In genomic region chr2:125412351-125412750, GRCm38 (mm10) we compare ENCODE assay signal across 17 mouse cellular contexts.
A peak's percentile ranks its signal among the peaks of the same experiment; 100 is the strongest.
DNase-seq lines count a peak whose midpoint lies in the region; ATAC-seq and TF ChIP-seq lines count a peak whose summit lies in the region.
"Had no signal": no experiment of that assay in that cellular context is flagged by ENCODE, and none has a peak within 500 bp of the region (broad histone marks: within the 10 kb centered on the region; RNA-seq: fewer than 3 reads in every experiment).

No protein-coding gene starts in this region.

- no peak overlapping the region for H3K4me2 ChIP-seq in intestine, embryonic 14.5 days (ENCODE audit: low read length)
- no peak overlapping the region for H3K4me2 ChIP-seq in intestine, embryonic 15.5 days (replicated peaks)
- H3K4me2 ChIP-seq in heart, postnatal 0 days (ENCODE audit: low read depth, low read length), result no peak overlapping the region
- H3K4me2 ChIP-seq in forebrain, embryonic 16.5 days (ENCODE audit: low read length), result no peak overlapping the region
- H3K4me2 ChIP-seq in hindbrain, embryonic 14.5 days (replicated peaks), result no peak overlapping the region
- H3K4me2 ChIP-seq: liver, embryonic 13.5 days; neural tube, embryonic 13.5 days had no signal

- H3K79me2 ChIP-seq in heart, adult 2 months (replicated peaks; ENCODE audit: control insufficient read depth, insufficient read depth, low read length), result no peaks in the 10 kb centered on the region

- DNase-seq in intestine, embryonic 14.5 days (ENCODE audit: low spot score), result no peak
- peak; percentile 26 for DNase-seq in ES-E14 (ENCODE audit: low read depth, low spot score)
- DNase-seq in heart, adult 2 months, result peak; percentile 38 to 56
- no peak for DNase-seq in heart, postnatal 0 days (ENCODE audit: low spot score)
- DNase-seq in cerebellum, postnatal 4 days (ENCODE audit: low spot score in 2 of 2), result no peak
- no peak for DNase-seq in hindbrain, embryonic 14.5 days (ENCODE audit: low spot score)
- DNase-seq: cerebellum, adult 11 months; forebrain, postnatal 0 days; kidney, adult 18-20 months; kidney, postnatal 36 days; liver, embryonic 13.5 days had no signal

- 83% methylated on average over 15 of the region's 15 CpGs for WGBS in intestine, embryonic 14.5 days
- WGBS in intestine, embryonic 15.5 days, result 85% methylated on average over 15 of the region's 15 CpGs
- 56% methylated on average over 15 of the region's 15 CpGs for WGBS in heart, adult 2 months
- 76% methylated on average over 15 of the region's 15 CpGs for WGBS in heart, postnatal 0 days
- WGBS in forebrain, embryonic 16.5 days, result 94% methylated on average over 15 of the region's 15 CpGs
- 96% methylated on average over 15 of the region's 15 CpGs for whole genome bisulfite sequencing in hindbrain, embryonic 14.5 days

- H3K27ac ChIP-seq in intestine, embryonic 14.5 days (ENCODE audit: low read depth), result peak overlapping the region; percentile 24; the same call in 1 of the 2 replicates
- H3K27ac ChIP-seq in intestine, embryonic 15.5 days, result no peak overlapping the region
- no peak overlapping the region for H3K27ac ChIP-seq in ES-E14 (ENCODE audit: insufficient read depth, low read depth, low read length, poor library complexity, severe bottlenecking)
- peak overlapping the region; percentile 86 for H3K27ac ChIP-seq in heart, adult 2 months
- H3K27ac ChIP-seq in heart, postnatal 0 days (ENCODE audit: low read depth), result peak overlapping the region; percentile 54
- no peak overlapping the region for H3K27ac ChIP-seq in forebrain, embryonic 16.5 days (ENCODE audit: low read length)
- H3K27ac ChIP-seq in hindbrain, embryonic 14.5 days, result no peak overlapping the region
- H3K27ac ChIP-seq: liver, embryonic 13.5 days; neural tube, embryonic 13.5 days had no signal

- intact Hi-C loops in heart, adult 2 months (cut with DNase I), result loop anchor here (5.0 kb wide), 2 partner anchors 40 to 95 kb away; partner anchors contain the start of genes Fbn1 and Gm9913

- no peaks in the 10 kb centered on the region for H3K4me1 ChIP-seq in intestine, embryonic 14.5 days (replicated peaks; ENCODE audit: control insufficient read depth, insufficient read depth, low read length)
- no peaks in the 10 kb centered on the region for H3K4me1 ChIP-seq in intestine, embryonic 15.5 days (replicated peaks)
- no peaks in the 10 kb centered on the region for H3K4me1 ChIP-seq in ES-E14 (ENCODE audit: control insufficient read depth in 2 of 2, insufficient read depth in 2 of 2, low read length in 2 of 2, poor library complexity in 1 of 2)
- peaks cover 4% of the 10 kb centered on the region for H3K4me1 ChIP-seq in heart, adult 2 months (ENCODE audit: control insufficient read depth, insufficient read depth, low read length)
- no peaks in the 10 kb centered on the region for H3K4me1 ChIP-seq in heart, postnatal 0 days (ENCODE audit: control insufficient read depth, insufficient read depth)
- H3K4me1 ChIP-seq in forebrain, embryonic 16.5 days (replicated peaks; ENCODE audit: control insufficient read depth, insufficient read depth, low read length), result no peaks in the 10 kb centered on the region
- H3K4me1 ChIP-seq in hindbrain, embryonic 14.5 days (replicated peaks; ENCODE audit: control insufficient read depth, insufficient read depth, low read length), result no peaks in the 10 kb centered on the region
- H3K4me1 ChIP-seq: liver, embryonic 13.5 days; neural tube, embryonic 13.5 days had no signal

- no peak for ATAC-seq in intestine, embryonic 14.5 days (replicated peaks; ENCODE audit: low FRiP score, low TSS enrichment, low read depth)
- no peak for ATAC-seq in intestine, embryonic 15.5 days
- ATAC-seq in heart, postnatal 0 days (ENCODE audit: insufficient read depth, low read depth), result no peak
- ATAC-seq in forebrain, embryonic 16.5 days, result no peak
- no peak for ATAC-seq in hindbrain, embryonic 14.5 days (ENCODE audit: low FRiP score)
- ATAC-seq: activated CD4-positive, CD25-positive, alpha-beta regulatory T cell, adult 4 months; forebrain, postnatal 0 days; lung, postnatal 0 days had no signal

- H3K9me3 ChIP-seq in intestine, embryonic 14.5 days (ENCODE audit: control insufficient read depth, low read length), result no peaks in the 10 kb centered on the region
- no peaks in the 10 kb centered on the region for H3K9me3 ChIP-seq in intestine, embryonic 15.5 days
- H3K9me3 ChIP-seq in ES-E14 (ENCODE audit: control insufficient read depth, insufficient read depth, low read depth, low read length), result no peaks in the 10 kb centered on the region
- no peaks in the 10 kb centered on the region for H3K9me3 ChIP-seq in heart, postnatal 0 days (replicated peaks; ENCODE audit: control insufficient read depth, low read length)
- H3K9me3 ChIP-seq in forebrain, embryonic 16.5 days (ENCODE audit: control insufficient read depth, low read length), result no peaks in the 10 kb centered on the region
- H3K9me3 ChIP-seq in hindbrain, embryonic 14.5 days (ENCODE audit: control insufficient read depth, low read length), result no peaks in the 10 kb centered on the region
- H3K9me3 ChIP-seq: liver, embryonic 13.5 days; megakaryocyte, embryonic 14.5 days; neural tube, embryonic 13.5 days had no signal

- no peak overlapping the region for H3K4me3 ChIP-seq in intestine, embryonic 14.5 days (ENCODE audit: low read depth, low read length)
- H3K4me3 ChIP-seq in intestine, embryonic 15.5 days (replicated peaks), result no peak overlapping the region
- peak overlapping the region; percentile 11 to 38; a peak in 3 of 4 replicates for H3K4me3 ChIP-seq in ES-E14 (ENCODE audit: insufficient read depth in 1 of 2, low read depth in 1 of 2, low read length in 2 of 2, poor library complexity in 1 of 2, severe bottlenecking in 1 of 2)
- H3K4me3 ChIP-seq in heart, adult 2 months, result no peak overlapping the region
- H3K4me3 ChIP-seq in heart, postnatal 0 days (ENCODE audit: low read depth, low read length), result no peak overlapping the region
- no peak overlapping the region for H3K4me3 ChIP-seq in forebrain, embryonic 16.5 days (replicated peaks; ENCODE audit: low read length)
- no peak overlapping the region for H3K4me3 ChIP-seq in hindbrain, embryonic 14.5 days (replicated peaks; ENCODE audit: low read length)
- H3K4me3 ChIP-seq: liver, embryonic 13.5 days; megakaryocyte, embryonic 14.5 days; neural tube, embryonic 13.5 days had no signal

- H3K27me3 ChIP-seq in intestine, embryonic 14.5 days (replicated peaks; ENCODE audit: control insufficient read depth, insufficient read depth, low read length), result no peaks in the 10 kb centered on the region
- no peaks in the 10 kb centered on the region for H3K27me3 ChIP-seq in intestine, embryonic 15.5 days (replicated peaks)
- no peaks in the 10 kb centered on the region for H3K27me3 ChIP-seq in heart, adult 2 months (ENCODE audit: control insufficient read depth, insufficient read depth, low read length)
- no peaks in the 10 kb centered on the region for H3K27me3 ChIP-seq in heart, postnatal 0 days (ENCODE audit: control insufficient read depth, insufficient read depth, low read length)
- no peaks in the 10 kb centered on the region for H3K27me3 ChIP-seq in forebrain, embryonic 16.5 days (replicated peaks; ENCODE audit: control insufficient read depth, insufficient read depth, low read length)
- no peaks in the 10 kb centered on the region for H3K27me3 ChIP-seq in hindbrain, embryonic 14.5 days (ENCODE audit: control insufficient read depth, insufficient read depth, low read length)
- H3K27me3 ChIP-seq: liver, embryonic 13.5 days; megakaryocyte, embryonic 14.5 days; neural tube, embryonic 13.5 days had no signal

- H3K9ac ChIP-seq in intestine, embryonic 14.5 days (ENCODE audit: low read length), result no peak overlapping the region
- H3K9ac ChIP-seq in intestine, embryonic 15.5 days, result no peak overlapping the region
- H3K9ac ChIP-seq in ES-E14 (ENCODE audit: insufficient read depth, low read depth, low read length, poor library complexity, severe bottlenecking), result peak overlapping the region; percentile 7; the same call in 1 of the 2 replicates
- peak overlapping the region; percentile 15; the same call in 1 of the 2 replicates for H3K9ac ChIP-seq in heart, adult 2 months (ENCODE audit: low read depth, low read length)
- H3K9ac ChIP-seq in heart, postnatal 0 days (replicated peaks; ENCODE audit: low read depth, low read length), result no peak overlapping the region
- H3K9ac ChIP-seq in forebrain, embryonic 16.5 days (replicated peaks; ENCODE audit: low read depth, low read length), result no peak overlapping the region
- H3K9ac ChIP-seq in hindbrain, embryonic 14.5 days, result no peak overlapping the region
- H3K9ac ChIP-seq: forebrain, postnatal 0 days; liver, embryonic 13.5 days; neural tube, embryonic 13.5 days had no signal

- H3K36me3 ChIP-seq in intestine, embryonic 14.5 days (ENCODE audit: control insufficient read depth, insufficient read depth, low read length), result no peaks in the 10 kb centered on the region; the same call in 1 of the 2 replicates
- no peaks in the 10 kb centered on the region for H3K36me3 ChIP-seq in intestine, embryonic 15.5 days
- no peaks in the 10 kb centered on the region for H3K36me3 ChIP-seq in ES-E14 (ENCODE audit: control insufficient read depth, insufficient read depth, low read length, poor library complexity, severe bottlenecking)
- peaks cover 6% of the 10 kb centered on the region for H3K36me3 ChIP-seq in heart, adult 2 months (ENCODE audit: control insufficient read depth, insufficient read depth, low read length)
- no peaks in the 10 kb centered on the region for H3K36me3 ChIP-seq in heart, postnatal 0 days (replicated peaks; ENCODE audit: control insufficient read depth, insufficient read depth, low read length)
- no peaks in the 10 kb centered on the region for H3K36me3 ChIP-seq in forebrain, embryonic 16.5 days (ENCODE audit: control insufficient read depth, insufficient read depth)
- no peaks in the 10 kb centered on the region for H3K36me3 ChIP-seq in hindbrain, embryonic 14.5 days (replicated peaks; ENCODE audit: control insufficient read depth, insufficient read depth)
- H3K36me3 ChIP-seq: liver, embryonic 13.5 days; neural tube, embryonic 13.5 days had no signal

- no peak for TF ChIP-seq POLR2A in heart, adult 2 months (IDR thresholded peaks at IDR 0.05; ENCODE audit: insufficient read depth, low read depth, low read length)

- no peak for TF ChIP-seq CTCF in heart, adult 2 months (IDR thresholded peaks at IDR 0.05)
- no peak for TF ChIP-seq CTCF in heart, postnatal 0 days (IDR thresholded peaks at IDR 0.05; ENCODE audit: low read depth)

- no peak for TF ChIP-seq EP300 in heart, adult 2 months (IDR thresholded peaks at IDR 0.05; ENCODE audit: insufficient read depth, low read depth, low read length)
- no peak for TF ChIP-seq EP300 in heart, postnatal 0 days (IDR thresholded peaks at IDR 0.05; ENCODE audit: low read depth)

- in situ Hi-C loops in ES-E14 (cut with MboI; ENCODE audit: low sequenced_read_pairs in 2 of 2, unreplicated experiment in 2 of 2), result no loop called here

TF ChIP-seq in ES-E14, 5 proteins besides CTCF, POLR2A, EP300 and RAD21:
- TF ChIP-seq ZNF384 (IDR thresholded peaks at IDR 0.05; ENCODE audit: low read depth, low read length), result no peak
- TF ChIP-seq ZC3H11A (IDR thresholded peaks at IDR 0.05; ENCODE audit: borderline replicate concordance, low read depth, low read length), result no peak
- no peak for TF ChIP-seq HCFC1 (IDR thresholded peaks at IDR 0.05; ENCODE audit: borderline replicate concordance, insufficient read depth, low read length)
- TF ChIP-seq MAFK (IDR thresholded peaks at IDR 0.05; ENCODE audit: insufficient read depth, low read depth, low read length), result no peak
- TF ChIP-seq CHD2 (IDR thresholded peaks at IDR 0.05; ENCODE audit: low read depth, low read length), result no peak

Comparison
In these comparisons a context has a peak if more than half of its experiments do, and no peak if none do; other contexts are left out.
1. DNase-seq: peak in ES-E14 (single experiment) and heart, adult 2 months (2 of 2); none in intestine, embryonic 14.5 days (single experiment), heart, postnatal 0 days (single experiment), cerebellum, postnatal 4 days (0 of 2) and hindbrain, embryonic 14.5 days (single experiment).
2. H3K27ac ChIP-seq: peak in intestine, embryonic 14.5 days (single experiment), heart, adult 2 months (single experiment) and heart, postnatal 0 days (single experiment); none in intestine, embryonic 15.5 days (single experiment), ES-E14 (single experiment), forebrain, embryonic 16.5 days (single experiment) and hindbrain, embryonic 14.5 days (single experiment).
3. H3K9ac ChIP-seq: peak in ES-E14 (single experiment) and heart, adult 2 months (single experiment); none in intestine, embryonic 14.5 days (single experiment), intestine, embryonic 15.5 days (single experiment), heart, postnatal 0 days (single experiment), forebrain, embryonic 16.5 days (single experiment) and hindbrain, embryonic 14.5 days (single experiment).
4. H3K4me3 ChIP-seq: peak in ES-E14 (2 of 2); none in intestine, embryonic 14.5 days (single experiment), intestine, embryonic 15.5 days (single experiment), heart, adult 2 months (single experiment), heart, postnatal 0 days (single experiment), forebrain, embryonic 16.5 days (single experiment) and hindbrain, embryonic 14.5 days (single experiment).